Mouse (Mus musculus): ENCODE data around the gene Gm8871.
"Not testable (repeated sequence)": the region's sequence is repeated elsewhere in the genome, so short reads cannot be mapped to it uniquely, and the experiment has no call there.

Gene Gm8871

DNA sequence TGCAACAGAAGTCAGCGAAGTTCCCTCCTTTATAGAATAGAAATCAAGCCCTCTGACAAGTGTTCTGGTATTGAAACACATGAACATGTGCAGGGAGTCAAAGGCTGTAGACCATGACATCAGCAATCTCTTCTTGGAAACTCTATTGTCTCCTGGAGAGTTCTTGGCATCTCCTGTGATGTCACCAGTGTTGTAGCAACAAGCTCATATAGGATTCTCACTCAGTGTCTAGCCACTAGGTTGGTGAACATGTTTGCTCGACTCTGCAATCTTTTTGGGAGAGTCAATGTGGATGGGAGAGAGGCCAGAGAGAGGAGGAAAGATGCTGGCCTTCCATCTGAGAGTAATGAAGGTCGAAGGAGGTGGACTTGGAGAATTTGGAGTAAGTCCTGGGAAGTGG, at the start of gene Gm8871, which contains the start of gene Gm8857:
Gm8871 (plus strand) TSS at position 301 of the 400 bp plus-strand sequence.
Gm8857 (plus strand) TSS at position 303 of the 400 bp plus-strand sequence.
- DNase-seq: not testable (repeated sequence)

DNA sequence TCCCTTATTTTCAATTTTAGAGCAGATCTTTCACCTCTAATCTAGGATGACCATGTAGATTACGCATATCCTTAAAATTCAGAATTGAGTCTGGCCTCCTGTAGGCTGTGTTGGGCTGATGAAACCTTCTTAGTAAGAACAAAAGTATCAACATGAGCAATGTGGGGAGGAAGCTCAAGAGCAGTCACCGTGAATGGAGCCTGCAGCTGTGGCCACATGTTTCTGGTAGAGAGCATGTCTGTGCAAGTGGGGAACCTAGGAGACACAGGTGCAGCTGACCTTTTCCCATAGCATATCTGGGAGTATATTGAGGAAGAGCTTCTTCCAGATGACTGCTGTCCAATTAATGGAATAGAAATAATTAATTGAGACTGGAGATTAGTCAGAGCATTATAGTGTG, 5.9 kb downstream of the Gm8871 start:
- not testable (repeated sequence) for DNase-seq

DNA sequence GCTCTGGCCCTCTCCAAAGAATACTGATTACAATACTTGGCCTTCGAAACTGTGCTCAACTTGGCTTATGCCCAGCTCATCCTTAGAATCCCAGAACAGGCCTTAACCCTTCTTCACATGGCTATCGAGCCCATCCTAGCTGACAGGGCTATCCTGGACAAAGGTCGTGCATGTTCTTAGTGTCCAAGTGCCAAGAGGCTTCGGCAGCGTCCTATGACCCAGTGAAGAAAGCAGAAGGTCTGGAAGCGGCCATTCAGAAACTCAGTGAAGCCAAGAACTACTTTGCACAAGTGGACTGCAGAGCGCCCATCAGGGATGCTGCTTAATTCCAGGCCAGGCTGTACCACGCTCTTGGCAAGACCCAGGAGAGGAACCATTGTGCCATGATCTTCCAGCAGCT, 10.5 kb downstream of the Gm8871 start:
- DNase-seq: not testable (repeated sequence)
